Mouse (Mus musculus): ENCODE data around the gene Arg2.

Arg2 gene

DNA sequence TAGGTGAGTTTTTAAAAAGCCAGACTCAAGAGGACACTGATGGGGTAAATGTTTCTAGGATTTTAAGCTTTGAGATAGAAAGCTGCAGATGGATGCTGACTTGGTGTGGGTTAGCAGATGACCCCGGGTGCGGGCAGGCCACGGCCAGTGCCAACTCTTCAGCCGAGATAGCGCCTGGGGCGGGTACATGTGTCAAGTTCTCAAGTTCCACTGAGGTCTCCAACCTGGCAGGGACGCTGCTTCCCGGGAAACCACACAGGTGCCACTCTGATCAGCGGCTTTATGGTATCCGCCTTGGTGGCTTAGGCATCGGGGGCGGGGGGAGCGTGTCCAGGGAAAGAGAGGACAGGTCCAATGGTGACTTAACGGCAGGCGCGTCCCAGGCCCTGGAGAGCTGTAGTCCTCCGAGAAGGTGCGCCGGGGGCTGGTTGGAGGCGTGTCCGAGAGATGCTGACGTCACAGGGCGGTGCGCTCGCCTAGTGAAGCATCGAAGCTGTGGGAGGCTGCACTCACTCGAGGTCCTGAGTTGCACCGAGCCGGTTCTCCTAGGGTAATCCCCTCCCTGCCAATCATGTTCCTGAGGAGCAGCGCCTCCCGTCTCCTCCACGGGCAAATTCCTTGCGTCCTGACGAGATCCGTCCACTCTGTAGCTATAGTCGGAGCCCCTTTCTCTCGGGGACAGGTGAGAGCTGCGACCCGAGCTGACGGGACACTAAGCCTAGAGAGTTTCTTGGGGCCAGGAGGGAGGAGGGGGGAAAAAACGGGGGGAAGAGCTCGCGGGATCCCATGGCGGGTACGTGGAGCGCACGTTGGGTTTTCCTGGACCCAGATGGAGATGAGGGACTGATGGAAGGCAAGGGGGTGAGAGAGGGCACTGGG lies at the start of gene Arg2:
TSS of gene Arg2 (plus strand) at position 479 of the 879 bp plus-strand sequence.
- DNase-seq (ENCODE audit: low spot score): peak; percentile 33

DNA sequence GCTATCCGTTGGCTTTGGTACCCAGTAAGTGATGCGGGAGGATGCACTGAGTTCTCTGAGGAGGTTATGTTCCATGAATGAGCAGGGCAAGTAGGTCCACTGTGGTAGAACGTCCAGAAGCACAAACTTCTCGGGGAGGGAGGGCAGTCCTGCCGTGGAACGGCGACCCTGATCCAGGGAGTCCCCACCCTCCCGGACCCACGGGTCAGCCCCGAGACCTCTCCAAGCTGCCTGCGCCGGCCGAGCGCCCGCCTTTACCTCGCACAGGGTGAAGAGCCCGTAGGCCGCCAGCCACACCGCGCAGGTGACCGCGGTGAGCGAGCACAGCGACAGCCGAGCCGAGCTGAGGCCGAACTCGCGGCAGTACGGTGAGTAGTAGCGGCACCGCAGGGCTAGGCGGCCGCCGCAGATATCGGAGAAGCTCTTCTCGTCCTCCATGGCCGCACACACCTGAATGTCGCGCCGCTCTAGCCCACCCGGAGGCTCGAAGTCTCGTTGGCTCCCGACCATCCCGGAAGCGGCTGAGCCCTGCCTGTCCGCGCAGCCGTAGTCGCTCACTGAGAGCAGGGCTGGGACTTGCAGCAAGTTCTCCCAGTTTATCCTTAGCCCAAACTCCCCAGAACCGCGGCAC lies 41.3 kb upstream of the Arg2 start, which contains the start of gene Pigh:
TSS of gene Pigh (minus strand) at position 470 of the 631 bp plus-strand sequence.
- peak; percentile 49 for DNase-seq (ENCODE audit: low spot score)

DNA sequence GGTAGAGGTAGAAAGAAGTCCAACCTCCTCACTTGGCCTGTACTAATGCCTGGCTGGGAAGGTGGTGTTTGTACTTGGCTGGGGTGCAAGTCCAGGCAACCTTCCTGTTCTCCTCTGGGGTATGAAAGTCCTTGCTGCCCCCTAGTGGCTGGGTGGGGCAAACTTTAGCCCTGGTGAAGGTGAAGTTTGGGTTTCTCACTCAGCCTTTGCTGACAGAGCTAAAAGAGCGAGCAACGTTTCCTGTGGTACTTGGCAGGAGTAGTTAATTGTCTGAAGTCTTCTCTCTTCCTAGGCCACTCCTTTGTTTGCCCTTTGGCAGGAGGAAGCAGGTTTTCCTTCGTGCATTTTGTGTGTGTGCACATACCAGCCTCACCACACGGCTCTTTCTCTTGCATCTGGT lies 38.0 kb upstream of the Arg2 start:
- no peak for DNase-seq (ENCODE audit: low spot score)

DNA sequence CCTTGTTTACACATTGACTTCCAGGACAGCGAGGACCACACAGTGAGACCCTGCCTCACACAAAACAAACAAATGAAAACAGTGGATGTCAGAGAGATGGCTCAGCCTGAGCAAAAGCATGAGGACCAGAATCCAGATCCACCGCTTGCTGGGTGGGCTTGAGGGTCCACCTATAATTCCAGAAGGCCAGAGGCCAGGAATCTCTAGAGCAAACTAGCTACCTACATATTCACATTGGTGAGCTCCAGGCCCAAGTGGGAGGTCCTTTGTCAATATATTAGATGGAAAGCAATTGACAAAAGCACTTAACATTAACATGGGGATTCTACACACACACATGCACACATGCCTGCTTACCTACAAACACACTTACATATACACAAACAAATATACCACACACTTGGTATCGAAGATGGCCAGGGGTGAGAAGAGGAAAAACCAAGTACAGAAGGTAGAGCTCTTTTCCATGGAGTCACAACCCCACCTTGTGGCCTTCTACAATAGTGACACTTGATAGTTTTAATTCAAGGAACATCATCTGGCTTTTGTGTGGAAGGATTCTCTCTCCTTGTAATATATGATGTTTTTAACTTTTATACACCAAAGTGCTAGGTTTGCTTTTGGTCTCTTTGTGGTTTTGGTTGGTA lies 33.3 kb upstream of the Arg2 start:
- no peak for DNase-seq (ENCODE audit: low spot score)

DNA sequence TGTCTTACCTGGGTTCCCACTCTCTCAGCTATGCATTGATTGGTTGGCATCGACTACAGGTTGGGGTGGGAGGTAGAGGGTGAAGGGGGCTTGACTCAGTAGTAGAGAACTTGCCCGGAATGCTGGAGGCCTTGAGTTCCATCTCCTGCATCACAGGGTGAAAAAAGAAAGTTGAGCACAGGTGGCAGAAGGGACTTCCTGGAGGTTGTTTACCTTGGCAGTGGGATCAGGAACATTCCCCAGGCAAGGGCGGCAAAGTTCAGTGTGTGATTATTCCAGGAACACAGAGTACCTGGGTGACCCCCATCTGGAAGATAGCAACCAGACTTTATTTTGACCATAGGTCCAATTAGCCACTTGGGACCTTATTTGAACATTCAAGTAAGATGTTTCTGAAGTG lies 26.8 kb upstream of the Arg2 start:
- DNase-seq (ENCODE audit: low spot score): no peak

DNA sequence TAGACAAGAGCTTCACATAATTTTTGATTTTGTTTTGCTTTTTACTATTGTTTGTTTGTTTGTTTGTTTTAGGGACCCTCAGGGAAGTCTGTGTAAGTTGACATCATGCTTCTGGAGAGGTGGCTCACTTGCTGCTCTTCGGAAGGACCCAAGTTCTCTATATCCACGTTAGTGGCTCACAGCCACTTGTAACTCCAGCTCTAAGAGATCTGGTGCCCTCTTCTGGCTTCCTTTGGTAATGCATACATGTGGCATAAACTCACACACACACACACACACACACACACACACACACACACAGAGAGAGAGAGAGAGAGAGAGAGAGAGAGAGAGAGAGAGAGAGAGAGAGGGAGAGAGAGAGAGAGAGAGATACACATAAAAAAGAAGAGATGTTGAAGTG lies 26.0 kb upstream of the Arg2 start:
- no peak for DNase-seq (ENCODE audit: low spot score)

DNA sequence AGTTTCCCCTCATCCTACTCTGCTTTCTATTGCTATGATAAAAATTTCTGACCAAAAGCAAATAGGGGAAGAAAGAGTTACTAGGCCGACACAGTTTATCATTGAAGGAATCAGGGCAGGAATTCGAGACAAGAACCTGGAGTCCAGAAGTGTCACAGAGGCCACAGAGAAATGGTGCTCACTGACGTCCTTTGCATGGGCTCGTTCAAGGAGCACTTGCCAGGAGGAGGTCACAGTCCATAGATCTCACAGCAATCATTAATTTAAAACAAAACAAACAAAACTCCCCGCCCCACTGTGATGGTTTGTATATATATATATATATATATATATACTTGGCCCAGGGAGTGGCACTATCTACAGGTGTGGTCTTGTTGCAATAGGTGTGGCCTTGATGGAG lies 25.3 kb upstream of the Arg2 start:
- no peak for DNase-seq (ENCODE audit: low spot score)

DNA sequence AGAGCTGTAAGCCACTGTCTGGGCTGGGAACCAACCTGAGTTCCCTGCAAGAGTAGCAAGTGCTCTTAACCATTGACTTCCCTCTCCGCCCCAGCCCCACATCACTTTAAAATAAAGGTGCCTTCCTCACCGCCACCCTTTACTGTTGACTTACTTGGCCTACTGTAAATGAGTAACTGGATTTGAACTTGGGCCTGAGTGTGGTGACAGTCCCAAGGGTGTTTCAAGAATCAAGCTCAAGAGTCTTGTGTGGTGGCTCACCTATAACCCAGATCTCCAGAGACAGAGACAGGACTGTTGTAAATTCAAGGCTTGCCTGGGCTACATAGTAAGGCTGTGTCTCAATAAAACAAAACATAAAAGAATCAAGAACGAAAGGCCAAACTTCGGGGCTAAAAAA lies 11.6 kb upstream of the Arg2 start:
- DNase-seq (ENCODE audit: low spot score): no peak

DNA sequence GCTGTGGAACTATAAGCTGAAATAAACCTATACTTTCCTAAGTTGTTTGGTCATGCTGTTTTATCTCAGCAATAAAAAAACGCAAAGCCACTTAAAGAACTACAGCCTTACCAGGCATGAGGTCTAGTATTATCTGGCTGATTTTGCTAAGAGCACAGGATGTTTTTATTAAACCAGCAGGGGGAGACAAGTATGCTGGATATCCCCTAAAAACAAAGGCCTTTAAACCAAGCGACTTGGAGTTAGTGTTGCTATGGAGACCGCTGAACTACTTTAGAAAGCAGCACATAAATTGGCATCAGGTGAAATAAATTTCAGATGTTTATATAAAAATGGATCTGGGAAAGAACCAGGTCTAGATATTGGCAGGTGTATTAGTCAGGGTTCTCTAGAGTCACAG lies 7.8 kb upstream of the Arg2 start:
- no peak for DNase-seq (ENCODE audit: low spot score)

DNA sequence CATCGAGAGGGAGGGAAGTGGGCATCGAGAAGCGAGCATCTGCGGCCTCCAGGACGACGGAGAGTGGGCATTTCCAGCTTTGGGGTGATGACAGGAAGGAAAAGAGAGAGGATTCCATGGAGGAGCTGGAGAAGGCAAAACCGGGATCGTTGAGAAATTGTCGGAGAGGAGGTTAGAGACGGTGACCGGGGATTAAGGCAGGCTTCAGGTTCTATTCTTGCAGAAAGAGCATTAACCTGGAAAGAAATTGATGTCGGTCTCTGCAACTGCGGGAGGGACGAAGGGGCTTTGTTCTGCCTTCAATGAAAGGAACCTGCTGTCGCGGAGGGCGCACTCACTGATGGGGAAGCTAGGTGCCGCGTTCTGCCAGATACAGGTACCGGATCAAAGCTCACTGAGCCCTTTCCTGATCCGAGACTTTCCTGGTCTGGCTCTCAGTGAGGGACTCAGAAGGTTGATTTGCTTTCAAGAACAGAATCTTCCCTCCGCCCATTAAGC lies 650 bp downstream of the Arg2 start:
- DNase-seq (ENCODE audit: low spot score): no peak

DNA sequence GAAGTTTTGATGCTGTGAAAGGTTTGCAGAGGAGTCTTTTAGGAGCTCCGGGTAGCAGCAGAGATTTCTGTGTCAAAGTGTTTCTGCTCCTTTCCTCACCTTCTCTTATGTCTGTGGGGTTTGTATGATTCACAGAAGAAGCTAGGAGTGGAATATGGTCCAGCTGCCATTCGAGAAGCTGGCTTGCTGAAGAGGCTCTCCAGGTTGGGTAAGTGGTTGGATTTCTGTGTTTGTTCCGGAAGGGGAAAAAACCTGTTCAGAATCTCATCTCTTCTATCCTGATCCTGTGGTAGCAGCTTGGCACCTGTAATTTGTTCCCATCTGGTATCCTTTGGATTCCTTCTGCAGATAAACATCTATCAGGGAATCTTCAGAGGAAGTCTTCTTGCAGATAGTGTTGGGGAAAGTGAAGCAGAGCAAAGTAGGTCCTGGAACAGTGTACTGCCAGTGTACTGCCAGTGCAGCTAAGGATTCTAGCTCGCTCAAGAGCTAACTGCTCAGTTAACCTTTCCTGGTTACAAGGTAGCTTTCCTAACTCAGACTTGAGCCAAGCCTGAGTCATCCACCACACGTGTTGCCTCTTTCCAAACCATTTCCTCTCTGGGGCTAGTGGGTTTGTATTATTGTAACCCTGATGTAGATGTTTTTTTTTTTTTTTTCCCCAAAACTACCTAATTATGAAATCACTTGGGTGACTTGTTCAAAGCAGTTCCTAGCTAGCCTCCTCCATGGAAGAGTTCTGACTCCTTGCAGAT lies 1.3 kb downstream of the Arg2 start:
- no peak for DNase-seq (ENCODE audit: low spot score)

DNA sequence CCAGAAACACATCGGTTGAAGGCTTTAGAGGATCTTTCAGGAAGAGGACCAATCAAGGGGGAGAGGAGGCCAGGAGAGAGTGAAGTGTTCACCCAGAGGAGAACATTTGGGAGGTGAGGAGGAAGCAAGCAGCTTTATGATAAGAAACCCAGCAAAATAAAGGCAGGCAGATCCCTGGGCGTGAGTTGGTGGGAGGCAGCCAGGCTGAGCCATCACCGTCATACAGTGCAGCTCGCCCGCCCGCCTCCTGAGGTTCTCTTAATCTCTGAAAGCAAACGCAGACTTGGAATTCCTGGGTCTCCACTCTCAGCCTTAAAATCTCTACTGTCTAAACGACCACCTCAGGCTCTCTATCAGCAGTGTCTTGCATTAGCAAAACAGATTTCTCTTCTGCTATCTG lies 4.1 kb downstream of the Arg2 start:
- no peak for DNase-seq (ENCODE audit: low spot score)

DNA sequence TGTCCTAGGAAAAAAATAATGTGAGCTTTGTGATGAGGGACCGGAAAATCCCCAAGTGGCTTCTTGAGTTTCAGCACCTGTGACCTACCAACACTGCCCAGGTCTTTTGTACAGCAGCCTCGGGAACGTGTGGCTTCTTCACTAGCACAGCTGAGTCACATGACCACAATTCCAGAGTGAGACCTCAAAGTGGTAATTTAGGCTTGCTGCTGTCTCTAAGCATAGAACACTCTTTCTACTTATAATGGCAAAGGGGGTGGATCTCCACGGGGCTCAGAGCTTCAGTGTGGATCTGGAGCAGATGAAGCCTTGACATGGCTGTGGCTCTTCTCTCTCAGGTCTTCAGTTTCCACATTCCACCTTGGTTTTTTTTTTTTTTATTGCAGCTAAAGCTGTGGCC lies 4.5 kb downstream of the Arg2 start:
- DNase-seq (ENCODE audit: low spot score): no peak

DNA sequence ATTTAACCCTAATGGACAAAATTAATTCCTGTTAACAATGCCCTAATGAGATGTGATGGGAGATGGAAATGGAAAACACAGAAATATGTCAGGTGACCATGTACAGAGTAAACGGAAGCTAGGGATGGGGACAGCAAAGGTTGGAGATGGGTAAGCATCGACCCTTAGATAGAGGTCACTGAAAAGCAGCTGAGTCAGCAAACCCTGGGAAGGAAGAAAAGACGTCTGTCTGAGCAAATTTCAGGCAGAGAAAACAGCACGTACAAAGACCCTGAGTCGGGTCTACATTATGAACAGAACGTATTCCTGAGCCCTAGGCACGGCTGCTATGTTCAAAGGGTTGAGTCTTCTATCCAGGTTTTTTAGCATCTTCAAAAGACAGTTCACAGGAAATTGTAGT lies 6.4 kb downstream of the Arg2 start:
- no peak for DNase-seq (ENCODE audit: low spot score)

DNA sequence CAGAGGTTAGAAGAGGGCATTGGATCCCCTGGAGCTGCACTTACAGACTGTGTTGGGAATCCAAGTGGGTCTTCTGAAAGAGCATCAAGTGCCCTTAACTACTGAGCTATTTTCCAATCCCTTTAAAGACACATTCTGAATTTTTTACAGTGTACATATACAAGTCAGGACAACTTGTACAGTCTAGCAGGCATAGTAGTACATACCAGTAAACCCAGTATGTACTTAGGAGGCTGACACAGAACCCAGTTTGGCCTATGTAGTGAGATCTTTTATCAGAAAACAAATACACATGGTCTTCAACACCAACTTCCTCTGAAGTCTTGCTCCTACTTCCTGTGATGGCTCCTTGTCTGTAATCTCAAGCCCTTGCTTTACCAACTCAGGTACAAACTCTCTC lies 8.4 kb downstream of the Arg2 start:
- no peak for DNase-seq (ENCODE audit: low spot score)

DNA sequence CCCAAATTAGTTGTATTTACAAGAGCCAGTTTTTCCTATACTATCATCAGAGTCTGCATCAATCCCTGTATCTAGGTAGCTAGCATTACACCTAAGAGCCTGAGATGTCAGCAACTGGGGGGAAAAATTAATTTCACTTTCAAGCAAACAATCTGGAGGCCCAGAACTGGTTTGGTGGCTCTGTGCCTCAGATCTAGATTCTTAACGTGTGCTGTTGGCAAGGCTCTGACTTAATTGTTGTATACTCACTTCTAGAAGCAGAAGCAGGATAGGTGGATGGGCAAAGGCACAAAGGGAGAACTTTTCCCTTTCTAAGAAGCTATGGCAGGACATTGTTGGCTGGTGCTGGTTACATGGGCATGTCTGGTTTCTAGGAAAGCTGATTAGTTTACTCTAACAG lies 8.8 kb downstream of the Arg2 start:
- no peak for DNase-seq (ENCODE audit: low spot score)

DNA sequence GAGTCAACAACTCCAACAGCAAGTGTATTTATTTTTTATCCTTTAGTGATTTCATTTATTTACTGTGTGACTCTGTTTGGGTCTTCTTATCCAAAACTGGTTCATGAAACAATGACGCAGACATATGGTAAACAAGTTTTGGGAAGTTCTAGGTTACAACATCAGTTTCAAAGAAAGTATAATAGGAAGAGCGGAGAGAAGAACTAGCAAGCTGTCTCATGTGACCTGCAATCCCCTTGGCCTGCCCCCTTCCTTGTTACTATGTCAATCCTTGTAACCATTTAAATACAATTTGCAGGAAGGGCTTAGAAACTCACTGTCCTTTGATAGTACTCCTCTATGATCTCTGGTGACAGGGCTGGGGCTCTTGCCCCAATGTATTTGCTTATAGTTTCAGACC lies 10.2 kb downstream of the Arg2 start:
- no peak for DNase-seq (ENCODE audit: low spot score)

DNA sequence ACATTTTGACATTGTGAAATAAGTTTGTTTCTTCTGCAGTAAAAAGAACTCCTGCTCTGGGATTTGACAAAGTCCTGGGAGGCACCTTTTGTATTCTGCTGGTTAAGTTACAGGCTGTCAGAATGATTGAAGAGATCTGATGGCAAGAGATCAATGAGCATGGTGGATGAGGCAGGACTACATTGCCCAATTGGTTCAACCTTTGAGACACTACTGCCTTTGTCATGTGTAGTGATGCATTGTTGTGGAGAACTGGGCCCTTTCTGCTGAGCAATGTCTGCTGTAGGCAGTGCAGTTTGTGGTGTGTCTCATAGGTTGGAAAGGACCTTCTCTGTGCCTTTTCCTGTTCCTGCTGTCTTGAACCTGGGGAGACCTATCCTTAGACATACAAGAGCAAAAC lies 10.8 kb downstream of the Arg2 start:
- DNase-seq (ENCODE audit: low spot score): no peak

DNA sequence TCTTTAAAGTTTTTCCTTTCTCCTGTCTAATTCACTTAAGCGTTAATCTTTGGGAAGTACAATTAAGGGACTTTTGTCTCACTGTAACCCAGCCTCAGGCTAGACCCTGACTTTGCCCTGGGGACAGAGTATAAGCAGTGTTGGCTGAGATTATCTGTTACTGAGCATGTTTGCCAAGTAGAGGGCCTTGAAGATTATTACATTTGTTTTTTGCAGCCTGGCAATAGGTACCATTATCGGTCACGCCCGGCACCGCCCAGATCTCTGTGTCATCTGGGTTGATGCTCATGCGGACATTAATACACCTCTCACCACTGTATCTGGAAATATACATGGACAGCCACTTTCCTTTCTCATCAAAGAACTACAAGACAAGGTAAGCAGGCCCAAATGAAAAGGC lies 19.1 kb downstream of the Arg2 start:
- no peak for DNase-seq (ENCODE audit: low spot score)

DNA sequence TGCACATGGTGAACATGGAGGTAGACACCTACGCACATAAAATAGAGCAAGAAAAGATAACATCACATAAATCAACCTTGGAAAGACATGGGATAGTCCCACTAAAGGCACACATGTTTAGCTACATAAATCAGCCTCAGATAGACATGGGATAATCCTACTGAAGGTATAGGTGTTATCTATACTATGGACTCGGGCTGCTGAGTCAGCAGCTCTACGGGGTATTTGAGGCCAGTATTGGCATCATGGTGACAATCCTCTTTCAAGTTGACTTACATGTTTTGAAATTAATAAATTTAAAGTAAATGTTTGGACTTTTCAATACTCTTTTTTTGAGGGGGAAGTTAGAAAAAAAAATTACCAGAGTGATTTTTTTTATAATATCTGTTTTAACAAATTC lies 32.3 kb downstream of the Arg2 start:
- DNase-seq (ENCODE audit: low spot score): no peak

DNA sequence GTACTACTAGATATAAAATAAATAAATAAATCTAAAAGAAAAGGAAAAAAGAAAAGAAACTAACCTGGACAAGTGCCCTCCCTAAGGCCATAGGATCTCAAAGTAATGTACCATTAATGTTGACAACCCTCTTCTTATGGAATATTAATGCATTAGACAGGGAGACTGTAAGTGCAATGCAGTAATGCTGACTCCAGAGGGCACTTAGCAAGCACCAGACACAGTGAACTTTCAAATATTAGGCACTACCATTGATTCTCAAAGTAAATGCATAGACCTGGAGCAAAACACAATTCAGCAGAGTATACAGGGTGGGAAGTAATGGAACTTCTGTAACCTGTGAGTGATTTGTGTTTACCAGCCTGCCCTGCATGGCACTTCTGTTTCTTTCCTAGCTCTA lies 38.6 kb downstream of the Arg2 start:
- DNase-seq (ENCODE audit: low spot score): no peak

DNA sequence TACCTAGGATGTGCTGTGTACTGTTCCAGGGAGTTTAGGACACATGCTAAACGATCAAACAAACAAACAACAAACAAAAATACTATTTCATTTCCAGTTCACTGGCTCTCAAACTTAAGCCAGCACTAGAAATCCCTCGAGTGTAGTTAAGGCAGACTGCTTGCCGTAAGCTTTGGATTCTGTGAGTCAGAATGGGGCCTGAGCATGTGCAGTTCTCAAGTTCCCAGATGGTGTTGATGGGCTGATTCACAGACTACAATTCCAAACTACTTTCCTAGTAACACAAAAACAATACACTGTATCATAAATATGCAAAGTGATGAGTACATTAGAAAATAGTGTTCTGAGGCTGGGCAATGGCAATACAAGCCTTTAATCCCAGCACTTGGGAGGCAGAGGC lies 39.8 kb downstream of the Arg2 start:
- no peak for DNase-seq (ENCODE audit: low spot score)

Measured in urinary bladder, postnatal 10 days (tissue).